Mouse (Mus musculus) embryonic facial prominence, embryonic 14.5 days (tissue): ENCODE data around the gene Cd274. TPM values are rescaled to one million over a fixed set of nuclear protein-coding genes. Genes with fewer than 3 reads are reported as not detected.
A peak's percentile ranks its signal among the peaks of the same experiment; 100 is the strongest.

ENCODE experiments used
- ATAC-seq: fragments of 200-750 bp; cut with Nextera tagmentation; 2 replicates; pipeline ENCODE4 v1.8.0; 2017; ENCODE audit warnings: low read depth, moderate number of reproducible peaks, moderate TSS enrichment
- DNase-seq: peaks from one replicate; pipeline ENCODE4 v3.0.0-alpha.2; 2015; ENCODE audit warnings: low spot score
- H3K27ac ChIP-seq: fragments of 300-500 bp; sonication (generic); replicated peaks from 2 replicates; pipeline ENCODE4 v1.5.1; 2014; ENCODE audit warnings: low read depth, mild to moderate bottlenecking, low read length, moderate library complexity
- H3K27me3 ChIP-seq: fragments of 300-500 bp; sonication (generic); replicated peaks from 2 replicates; pipeline ENCODE4 v1.6.1; 2014; ENCODE audit warnings: low read length; ENCODE audit not compliant: control insufficient read depth, insufficient read depth
- H3K36me3 ChIP-seq: fragments of 300-500 bp; sonication (generic); 2 replicates; pipeline ENCODE4 v1.6.1; 2014; ENCODE audit warnings: low read length, mixed read lengths; ENCODE audit not compliant: control insufficient read depth, insufficient read depth
- H3K4me1 ChIP-seq: fragments of 300-500 bp; sonication (generic); 2 replicates; pipeline ENCODE4 v1.6.1; 2014; ENCODE audit warnings: antibody characterized with exemption, low read length; ENCODE audit not compliant: control insufficient read depth, insufficient read depth
- H3K4me2 ChIP-seq: fragments of 300-500 bp; sonication (generic); 2 replicates; pipeline ENCODE4 v1.6.1; 2014; ENCODE audit warnings: low read depth, mild to moderate bottlenecking, low read length, moderate library complexity, mixed read lengths
- H3K4me3 ChIP-seq: fragments of 300-500 bp; sonication (generic); 2 replicates; pipeline ENCODE4 v1.5.1; 2014; ENCODE audit warnings: low read depth, mild to moderate bottlenecking, low read length
- H3K9ac ChIP-seq: fragments of 300-500 bp; sonication (generic); 2 replicates; pipeline ENCODE4 v1.6.1; 2014; ENCODE audit warnings: low read depth, mild to moderate bottlenecking, low read length, moderate library complexity, mixed read lengths
- H3K9me3 ChIP-seq: fragments of 300-500 bp; sonication (generic); 2 replicates; pipeline ENCODE4 v1.6.1; 2016; ENCODE audit warnings: low read length; ENCODE audit not compliant: control insufficient read depth
- WGBS: fragments of 180-500 bp; shearing (Covaris S2); extraction: QIAGEN DNeasy Blood & Tissue Kit; methylation state at CpG from one replicate; pipeline ENCODE4 v1.1.7; 2014; 5-methylcytosine and 5-hydroxymethylcytosine counted together
- polyA plus RNA-seq: library from polyadenylated mRNA; unstranded; fragments of >200 nt; fragmentation: Nextera tagmentation; extraction: Ambion mirVana; gene quantifications from 2 replicates; pipeline ENCODE4 v1.2.1, GENCODE M21; 2014

The Cd274 gene
- polyA plus RNA-seq, 1 experiment from 2014 or later: 0.56 TPM

- ATAC-seq (no peak), DNase-seq (no peak)
- Histone ChIP-seq H3K9ac (no peak overlapping the region), H3K27ac (no peak overlapping the region), H3K4me1 (0 out of 2 replicates have a peak, but pooled peaks cover 4% of the 10 kb centered on the region), H3K27me3 (no peaks in the 10 kb centered on the region), H3K4me3 (no peak overlapping the region), H3K4me2 (no peak overlapping the region), H3K9me3 (no peaks in the 10 kb centered on the region), H3K36me3 (no peaks in the 10 kb centered on the region)
- 71% methylated on average over 3 of the region's 3 CpGs for WGBS
Measured at GRCm38 (mm10) chr19:29368671-29369309, 1.5 kb downstream of the Cd274 start.

GRCm38 (mm10) chr19:29370112-29370511 lies 2.9 kb downstream of the Cd274 start:
- no peak overlapping the region for H3K9ac ChIP-seq
- no peaks in the 10 kb centered on the region for H3K36me3 ChIP-seq
- H3K9me3 ChIP-seq: no peaks in the 10 kb centered on the region
- no peaks in the 10 kb centered on the region for H3K27me3 ChIP-seq
- 70% methylated on average over 12 of the region's 12 CpGs for WGBS
- H3K4me3 ChIP-seq: no peak overlapping the region
- 0 out of 2 replicates have a peak, but pooled peaks cover 4% of the 10 kb centered on the region for H3K4me1 ChIP-seq
- ATAC-seq (no peak), DNase-seq (no peak)
- no peak overlapping the region for H3K27ac ChIP-seq
- no peak overlapping the region for H3K4me2 ChIP-seq

GRCm38 (mm10) chr19:29370545-29371283 lies 3.5 kb downstream of the Cd274 start:
- no peaks in the 10 kb centered on the region for H3K9me3 ChIP-seq
- DNase-seq (no peak), ATAC-seq (no peak)
- no peak overlapping the region for H3K27ac ChIP-seq
- no peak overlapping the region for H3K9ac ChIP-seq
- no peaks in the 10 kb centered on the region for H3K36me3 ChIP-seq
- no peak overlapping the region for H3K4me3 ChIP-seq
- H3K4me1 ChIP-seq: 0 out of 2 replicates have a peak, but pooled peaks cover 4% of the 10 kb centered on the region
- WGBS: 82% methylated on average over 7 of the region's 7 CpGs
- no peak overlapping the region for H3K4me2 ChIP-seq
- no peaks in the 10 kb centered on the region for H3K27me3 ChIP-seq

- no peak overlapping the region for H3K9ac ChIP-seq
- H3K9me3 ChIP-seq: no peaks in the 10 kb centered on the region
- no peaks in the 10 kb centered on the region for H3K27me3 ChIP-seq
- 0 out of 2 replicates have a peak, but pooled peaks cover 4% of the 10 kb centered on the region for H3K4me1 ChIP-seq
- 82% methylated on average over 18 of the region's 18 CpGs for WGBS
- ATAC-seq (no peak), DNase-seq (no peak)
- no peak overlapping the region for H3K4me3 ChIP-seq
- 0 out of 2 replicates have a peak overlapping the region, but pooled peaks have one; percentile 40 for H3K27ac ChIP-seq
- H3K36me3 ChIP-seq: no peaks in the 10 kb centered on the region
- peak overlapping the region; percentile 30 for H3K4me2 ChIP-seq
Measured at GRCm38 (mm10) chr19:29371284-29372081, 4.2 kb downstream of the Cd274 start.

GRCm38 (mm10) chr19:29372138-29372537 lies 4.9 kb downstream of the Cd274 start:
- no peak; the same call in 1 of the 2 replicates for ATAC-seq
- WGBS: 49% methylated on average over 4 of the region's 4 CpGs
- 0 out of 2 replicates have a peak overlapping the region, but pooled peaks have one; percentile 40 for H3K27ac ChIP-seq

GRCm38 (mm10) chr19:29372621-29373020 lies 5.4 kb downstream of the Cd274 start:
- no peak for ATAC-seq

More at GRCm38 (mm10) chr19:29372138-29372537, 4.9 kb downstream of the Cd274 start:
- Histone ChIP-seq H3K27me3 (no peaks in the 10 kb centered on the region), H3K9me3 (no peaks in the 10 kb centered on the region), H3K36me3 (no peaks in the 10 kb centered on the region), H3K4me1 (0 out of 2 replicates have a peak, but pooled peaks cover 4% of the 10 kb centered on the region), H3K4me2 (peak overlapping the region; percentile 30), H3K4me3 (no peak overlapping the region), H3K9ac (no peak overlapping the region)
- peak; percentile 80 for DNase-seq

GRCm38 (mm10) chr19:29373438-29373837 lies 6.2 kb downstream of the Cd274 start:
- no peaks in the 10 kb centered on the region for H3K27me3 ChIP-seq
- peak overlapping the region; percentile 21 for H3K4me2 ChIP-seq
- no peaks in the 10 kb centered on the region for H3K9me3 ChIP-seq
- DNase-seq: no peak
- no peak for ATAC-seq
- no peaks in the 10 kb centered on the region for H3K36me3 ChIP-seq
- 0 out of 2 replicates have a peak, but pooled peaks cover 4% of the 10 kb centered on the region for H3K4me1 ChIP-seq
- WGBS: 44% methylated on average over 11 of the region's 11 CpGs
- H3K4me3 ChIP-seq: 0 out of 2 replicates have a peak overlapping the region, but pooled peaks have one; percentile 1
- no peak overlapping the region for H3K27ac ChIP-seq
- H3K9ac ChIP-seq: no peak overlapping the region

More at GRCm38 (mm10) chr19:29372621-29373020, 5.4 kb downstream of the Cd274 start:
- H3K4me2 ChIP-seq: no peak overlapping the region
- H3K36me3 ChIP-seq: no peaks in the 10 kb centered on the region
- 82% methylated on average over 3 of the region's 3 CpGs for WGBS
- H3K27ac ChIP-seq: no peak overlapping the region
- no peak overlapping the region for H3K4me3 ChIP-seq
- 0 out of 2 replicates have a peak, but pooled peaks cover 4% of the 10 kb centered on the region for H3K4me1 ChIP-seq
- no peaks in the 10 kb centered on the region for H3K9me3 ChIP-seq
- DNase-seq: no peak
- no peaks in the 10 kb centered on the region for H3K27me3 ChIP-seq
- H3K9ac ChIP-seq: no peak overlapping the region

GRCm38 (mm10) chr19:29374947-29375346 lies 7.7 kb downstream of the Cd274 start:
- no peaks in the 10 kb centered on the region for H3K9me3 ChIP-seq
- 0 out of 2 replicates have a peak, but pooled peaks cover 4% of the 10 kb centered on the region for H3K4me1 ChIP-seq
- ATAC-seq (no peak), DNase-seq (no peak)
- H3K9ac ChIP-seq: no peak overlapping the region
- 86% methylated on average over 9 of the region's 9 CpGs for WGBS
- no peak overlapping the region for H3K4me3 ChIP-seq
- H3K4me2 ChIP-seq: no peak overlapping the region
- H3K36me3 ChIP-seq: no peaks in the 10 kb centered on the region
- no peaks in the 10 kb centered on the region for H3K27me3 ChIP-seq
- H3K27ac ChIP-seq: no peak overlapping the region
